Mouse (Mus musculus): ENCODE results near the gene Adam6b. TPM values are rescaled to one million over a fixed set of nuclear protein-coding genes. Genes with fewer than 3 reads are reported as not detected.
"Not testable (repeated sequence)": the region's sequence is repeated elsewhere in the genome, so short reads cannot be mapped to it uniquely, and the experiment has no call there.

Gene Adam6b
- total RNA-seq (2017) = 0.86 to 1.2 TPM in 2 of 3 replicates, not detected in the other

GRCm38 (mm10) chr12:113489211-113489610 lies at the start of gene Adam6b:
Gene Adam6b, plus strand, starts transcription at chr12:113489511.
- not testable (repeated sequence) for ATAC-seq (replicated peaks; ENCODE audit: insufficient number of reproducible peaks, low FRiP score, low TSS enrichment, poor library complexity, severe bottlenecking)

DNA sequence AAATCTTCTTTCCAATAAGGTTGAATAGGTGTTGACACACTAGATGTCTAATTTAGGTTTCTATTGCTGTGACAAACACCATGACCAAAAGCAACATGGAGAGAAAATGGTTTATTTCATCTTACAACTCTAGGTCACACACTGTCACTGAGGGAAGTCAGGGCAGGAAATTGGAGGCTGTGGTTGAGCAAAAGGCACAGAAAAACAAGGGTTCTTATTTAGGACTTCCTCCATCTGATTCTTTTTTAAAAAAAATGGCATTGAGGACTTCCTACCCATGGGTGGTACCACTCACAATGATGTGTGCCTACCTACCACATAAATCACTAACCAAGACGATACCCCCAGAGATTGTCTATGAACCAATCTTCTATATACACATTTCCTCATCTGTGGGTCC lies 43.2 kb upstream of the Adam6b start:
- ATAC-seq (replicated peaks; ENCODE audit: insufficient number of reproducible peaks, low FRiP score, low TSS enrichment, poor library complexity, severe bottlenecking) = no peak

DNA sequence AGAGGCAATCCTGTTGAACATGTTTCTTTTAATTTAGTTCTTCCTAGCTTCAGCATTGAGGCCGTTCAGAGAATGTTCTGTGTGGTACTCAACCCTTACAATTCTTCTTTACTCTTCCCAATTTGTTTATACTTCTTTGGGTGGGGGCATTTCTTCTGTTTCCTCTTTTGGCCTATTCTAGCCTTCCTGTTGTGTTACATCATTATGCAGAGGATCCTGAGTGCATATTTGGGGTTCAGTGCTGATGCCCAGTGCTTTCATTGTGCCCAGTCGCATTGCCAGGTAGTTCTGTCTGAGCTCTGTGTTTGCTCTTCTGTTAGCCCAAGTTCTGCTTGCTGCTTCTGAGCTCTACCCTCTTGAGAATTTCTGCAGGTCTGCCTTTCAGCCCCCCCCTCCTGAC lies 13.1 kb upstream of the Adam6b start:
- ATAC-seq (replicated peaks; ENCODE audit: insufficient number of reproducible peaks, low FRiP score, low TSS enrichment, poor library complexity, severe bottlenecking) = no peak

DNA sequence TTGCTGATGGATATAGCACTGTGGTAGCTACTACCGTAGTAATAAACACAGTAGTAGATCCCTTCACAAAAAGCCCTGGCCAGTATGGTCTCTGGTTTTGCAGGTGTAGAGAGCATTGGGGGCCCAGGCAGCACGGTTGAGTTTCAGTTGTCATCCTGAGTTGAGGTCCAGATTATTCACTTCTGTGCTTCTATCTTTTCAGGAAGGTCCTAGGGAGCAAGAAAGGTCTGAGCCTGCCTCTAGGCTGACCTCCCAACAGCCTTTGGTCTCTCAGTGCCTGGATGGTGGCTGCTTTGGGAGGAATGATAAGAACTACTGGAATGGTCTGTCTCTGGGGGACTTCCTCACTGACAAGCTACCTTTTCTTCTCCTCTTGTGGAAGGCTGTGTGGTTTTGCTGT lies 7.2 kb upstream of the Adam6b start:
- ATAC-seq (replicated peaks; ENCODE audit: insufficient number of reproducible peaks, low FRiP score, low TSS enrichment, poor library complexity, severe bottlenecking) = no peak

GRCm38 (mm10) chr12:113482661-113483389 lies 6.5 kb upstream of the Adam6b start:
- ATAC-seq (replicated peaks; ENCODE audit: insufficient number of reproducible peaks, low FRiP score, low TSS enrichment, poor library complexity, severe bottlenecking) = no peak

- ATAC-seq (replicated peaks; ENCODE audit: insufficient number of reproducible peaks, low FRiP score, low TSS enrichment, poor library complexity, severe bottlenecking) = no peak
These were observed 5.7 kb upstream of the Adam6b start for GRCm38 (mm10) chr12:113483492-113484162.

- no peak for ATAC-seq (replicated peaks; ENCODE audit: insufficient number of reproducible peaks, low FRiP score, low TSS enrichment, poor library complexity, severe bottlenecking)
These were observed 4.3 kb upstream of the Adam6b start for GRCm38 (mm10) chr12:113484971-113485485.

DNA sequence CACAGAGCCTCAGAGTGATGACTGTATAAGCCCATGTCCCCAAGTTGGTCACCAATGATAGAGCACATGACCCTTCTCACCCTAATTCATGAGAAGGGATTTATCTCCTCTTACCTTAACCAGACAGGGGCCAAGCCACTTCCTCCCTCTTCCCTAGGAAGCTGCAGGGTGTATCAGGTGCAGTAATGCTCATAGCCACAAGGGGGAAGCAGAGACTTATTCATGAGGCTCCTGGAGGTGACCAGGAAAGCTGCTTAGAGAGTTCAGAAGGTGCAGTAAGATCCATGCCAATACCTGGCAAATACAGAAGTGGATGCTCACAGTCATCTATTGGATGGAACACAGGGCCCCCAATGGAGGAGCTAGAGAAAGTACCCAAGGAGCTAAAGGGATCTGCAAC lies 1.6 kb upstream of the Adam6b start:
- peak; percentile 79 for ATAC-seq (replicated peaks; ENCODE audit: insufficient number of reproducible peaks, low FRiP score, low TSS enrichment, poor library complexity, severe bottlenecking)

- ATAC-seq (replicated peaks; ENCODE audit: insufficient number of reproducible peaks, low FRiP score, low TSS enrichment, poor library complexity, severe bottlenecking) = no peak
These were observed 36.6 kb downstream of the Adam6b start for GRCm38 (mm10) chr12:113525901-113526300.

Other genes starting within 250 kb of the Adam6b start
- gene Adam6a, start 54.4 kb downstream of the Adam6b start, total RNA-seq (2017) = not detected in 3 replicates

All from monocyte, adult 5-6 weeks (primary cell).